Mouse (Mus musculus) cortical plate, adult 2 months (tissue): ENCODE results near the gene Kat8.

Source experiments
- CTCF ChIP-seq: fragments of 200-500 bp; IDR thresholded peaks from 2 replicates; pipeline ENCODE4 v1.5.1; 2011; ENCODE audit warnings: mild to moderate bottlenecking, control low read depth, low read length; ENCODE audit not compliant: insufficient read depth; ENCODE audit errors: extremely low read depth
- POLR2A ChIP-seq: fragments of 200-500 bp; IDR thresholded peaks from 2 replicates; pipeline ENCODE4 v1.6.1; 2011; ENCODE audit warnings: mild to moderate bottlenecking, low read length, control low read depth; ENCODE audit not compliant: insufficient read depth; ENCODE audit errors: extremely low read depth

DNA sequence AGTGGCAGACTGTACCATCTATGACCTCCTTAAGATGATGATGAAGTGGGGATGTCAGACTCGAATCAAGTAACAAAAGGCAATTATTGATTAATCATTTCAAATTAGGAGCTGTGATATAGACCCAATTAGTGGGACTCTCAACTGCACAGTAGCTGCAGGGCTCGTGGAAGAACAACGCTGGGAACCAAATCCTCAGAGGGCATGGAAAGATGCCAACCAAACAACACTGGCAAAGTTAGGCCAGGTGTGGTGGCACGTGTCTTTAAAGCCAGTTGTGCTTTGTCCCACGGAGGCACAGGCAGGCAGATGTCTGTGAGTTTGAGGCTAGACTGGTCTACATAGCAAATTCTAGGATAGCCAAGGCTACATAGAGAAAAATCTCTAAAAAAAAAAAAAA is 18.3 kb downstream of the Kat8 start:
- TF ChIP-seq POLR2A = no peak
- no peak for TF ChIP-seq CTCF
